Mouse (Mus musculus) urinary bladder, postnatal 4 days (tissue): ENCODE measurements around the gene Dhrs4.

Experiments used
- DNase-seq, 2 experiments: peaks; one replicate each; pipeline ENCODE4 v3.0.0; 2021 to 2022; ENCODE audit warnings: low spot score in 2 of 2

Gene Dhrs4

GRCm38 (mm10) chr14:55478651-55479599 is at the start of gene Dhrs4:
Gene Dhrs4, plus strand, starts transcription at chr14:55478758.
- DNase-seq: peak; percentile 75 to 79

GRCm38 (mm10) chr14:55430255-55430654 is 48.3 kb upstream of the Dhrs4 start:
- DNase-seq: no peak

- DNase-seq: no peak
Observed at GRCm38 (mm10) chr14:55433052-55433451, 45.5 kb upstream of the Dhrs4 start.

GRCm38 (mm10) chr14:55434825-55435224 is 43.7 kb upstream of the Dhrs4 start:
- DNase-seq: no peak

- DNase-seq: no peak
Observed at GRCm38 (mm10) chr14:55437118-55437517, 41.4 kb upstream of the Dhrs4 start.

GRCm38 (mm10) chr14:55438193-55438784 is 40.3 kb upstream of the Dhrs4 start:
- DNase-seq: peak in 1 of 2 experiments; percentile 32

- DNase-seq: no peak
Observed at GRCm38 (mm10) chr14:55457693-55458092, 20.9 kb upstream of the Dhrs4 start.

- peak in 1 of 2 experiments; percentile 62 for DNase-seq
Observed at GRCm38 (mm10) chr14:55458273-55458672, 20.3 kb upstream of the Dhrs4 start.

GRCm38 (mm10) chr14:55458761-55459160 is 19.8 kb upstream of the Dhrs4 start:
- no peak for DNase-seq

- DNase-seq: no peak
Observed at GRCm38 (mm10) chr14:55459796-55460195, 18.8 kb upstream of the Dhrs4 start.

GRCm38 (mm10) chr14:55460297-55460696 is 18.3 kb upstream of the Dhrs4 start:
- DNase-seq: no peak

- DNase-seq: no peak
Observed at GRCm38 (mm10) chr14:55461757-55462156, 16.8 kb upstream of the Dhrs4 start.

- no peak for DNase-seq
Observed at GRCm38 (mm10) chr14:55466481-55466880, 12.1 kb upstream of the Dhrs4 start.

- DNase-seq: no peak
Observed at GRCm38 (mm10) chr14:55467108-55467507, 11.4 kb upstream of the Dhrs4 start.

- no peak for DNase-seq
Observed at GRCm38 (mm10) chr14:55468301-55468741, 10.2 kb upstream of the Dhrs4 start.

- no peak for DNase-seq
Observed at GRCm38 (mm10) chr14:55469041-55469440, 9.5 kb upstream of the Dhrs4 start.

GRCm38 (mm10) chr14:55469821-55470220 is 8.7 kb upstream of the Dhrs4 start:
- DNase-seq: no peak

GRCm38 (mm10) chr14:55470806-55471205 is 7.8 kb upstream of the Dhrs4 start:
- DNase-seq: no peak

GRCm38 (mm10) chr14:55475654-55476053 is 2.9 kb upstream of the Dhrs4 start:
- no peak for DNase-seq

- no peak for DNase-seq
Observed at GRCm38 (mm10) chr14:55477421-55477820, 1.1 kb upstream of the Dhrs4 start.

GRCm38 (mm10) chr14:55477829-55478228 is 729 bp upstream of the Dhrs4 start:
- DNase-seq: no peak

- DNase-seq: no peak
Observed at GRCm38 (mm10) chr14:55479629-55480028, 1.1 kb downstream of the Dhrs4 start.
